Mouse (Mus musculus) left cerebral cortex, adult 2 months (tissue): Measurements from ENCODE around the gene Wdr6. TPM values are rescaled to one million over a fixed set of nuclear protein-coding genes. Genes with fewer than 3 reads are reported as not detected.

Experiments
- DNase-seq, 2 experiments: peaks; one replicate each; pipeline ENCODE4 v3.0.0; 2021 to 2022; ENCODE audit warnings: low spot score in 2 of 2, mixed read lengths in 1 of 2; ENCODE audit errors: extremely low spot score in 1 of 2
- H3K27ac ChIP-seq: fragments of 200-600 bp; 2 replicates; pipeline ENCODE4 v1.8.1; 2022
- H3K4me3 ChIP-seq: fragments of 200-600 bp; 2 replicates; pipeline ENCODE4 v1.8.1; 2022
- CTCF ChIP-seq: fragments of 200-600 bp; IDR thresholded peaks from 2 replicates; pipeline ENCODE4 v1.8.1; 2022; ENCODE audit warnings: antibody characterized with exemption, mild to moderate bottlenecking, moderate library complexity
- intact Hi-C: fragments of 180-260 bp; cut with DNase I; formaldehyde crosslinking; loops from one replicate; pipeline ENCODE4 v1.15.1; 2025
- total RNA-seq, 2 experiments: library from RNA; stranded (reverse); gene quantifications; 2 replicates each; pipeline ENCODE4 v1.2.3; 2021

Gene Wdr6
- total RNA-seq, 2 experiments from 2014 or later: 107 to 109 TPM

- intact Hi-C loops: no loop called here
- no peak for TF ChIP-seq CTCF
- Histone ChIP-seq H3K4me3 (no peak overlapping the region), H3K27ac (no peak overlapping the region)
- no peak for DNase-seq
Observed at GRCm38 (mm10) chr9:108594354-108594753, 15.8 kb upstream of the Wdr6 start.

GRCm38 (mm10) chr9:108591462-108591861 is 12.9 kb upstream of the Wdr6 start:
- intact Hi-C loops: no loop called here
- Histone ChIP-seq H3K27ac (no peak overlapping the region), H3K4me3 (no peak overlapping the region)
- no peak for DNase-seq
- no peak for TF ChIP-seq CTCF

- H3K4me3 ChIP-seq: no peak overlapping the region
- peak overlapping the region; percentile 92; the same call in 1 of the 2 replicates for H3K27ac ChIP-seq
- TF ChIP-seq CTCF: no peak
- intact Hi-C loops: no loop called here
- DNase-seq: no peak
Observed at GRCm38 (mm10) chr9:108589229-108589628, 10.7 kb upstream of the Wdr6 start.

- peak; percentile 79 to 83 for DNase-seq
- Histone ChIP-seq H3K4me3 (0 out of 2 replicates have a peak overlapping the region, but pooled peaks have one; percentile 13), H3K27ac (peak overlapping the region; percentile 92)
- no peak for TF ChIP-seq CTCF
- intact Hi-C loops: no loop called here
Observed at GRCm38 (mm10) chr9:108587571-108588180, 9.1 kb upstream of the Wdr6 start.

GRCm38 (mm10) chr9:108579344-108579690 is 778 bp upstream of the Wdr6 start:
- no peak for DNase-seq
- TF ChIP-seq CTCF: no peak
- peak overlapping the region; percentile 92 for H3K27ac ChIP-seq
- intact Hi-C loops: no loop called here
- no peak overlapping the region for H3K4me3 ChIP-seq

- intact Hi-C loops: loop anchor here (1.0 kb wide), 1 partner anchor 19 kb away; the partner anchor contains the start of gene P4htm
- TF ChIP-seq CTCF: no peak
- Histone ChIP-seq H3K4me3 (peak overlapping the region; percentile 63), H3K27ac (peak overlapping the region; percentile 92)
- no peak for DNase-seq
Observed at GRCm38 (mm10) chr9:108577934-108578544, 500 bp downstream of the Wdr6 start.

- no peak for DNase-seq
- H3K27ac ChIP-seq: no peak overlapping the region
- intact Hi-C loops: no loop called here
- peak overlapping the region; percentile 63; the same call in 1 of the 2 replicates for H3K4me3 ChIP-seq
- no peak for TF ChIP-seq CTCF
Observed at GRCm38 (mm10) chr9:108577025-108577424, 1.5 kb downstream of the Wdr6 start.

GRCm38 (mm10) chr9:108575321-108576297 is 2.9 kb downstream of the Wdr6 start:
- DNase-seq: no peak
- intact Hi-C loops: no loop called here
- TF ChIP-seq CTCF: no peak
- H3K4me3 ChIP-seq: no peak overlapping the region
- H3K27ac ChIP-seq: no peak overlapping the region

GRCm38 (mm10) chr9:108574921-108575320 is 3.6 kb downstream of the Wdr6 start:
- intact Hi-C loops: no loop called here
- H3K4me3 ChIP-seq: no peak overlapping the region
- H3K27ac ChIP-seq: no peak overlapping the region
- no peak for TF ChIP-seq CTCF
- no peak for DNase-seq

GRCm38 (mm10) chr9:108573774-108574690 is 4.5 kb downstream of the Wdr6 start:
- Histone ChIP-seq H3K4me3 (no peak overlapping the region), H3K27ac (no peak overlapping the region)
- intact Hi-C loops: no loop called here
- no peak for DNase-seq
- TF ChIP-seq CTCF: peak; percentile 47

GRCm38 (mm10) chr9:108572321-108572720 is 6.2 kb downstream of the Wdr6 start:
- no peak for DNase-seq
- intact Hi-C loops: no loop called here
- no peak for TF ChIP-seq CTCF
- Histone ChIP-seq H3K4me3 (no peak overlapping the region), H3K27ac (no peak overlapping the region)
